Mouse (Mus musculus): ENCODE results near the gene Cenpe.
A peak's percentile ranks its signal among the peaks of the same experiment; 100 is the strongest.

The Cenpe gene

DNA sequence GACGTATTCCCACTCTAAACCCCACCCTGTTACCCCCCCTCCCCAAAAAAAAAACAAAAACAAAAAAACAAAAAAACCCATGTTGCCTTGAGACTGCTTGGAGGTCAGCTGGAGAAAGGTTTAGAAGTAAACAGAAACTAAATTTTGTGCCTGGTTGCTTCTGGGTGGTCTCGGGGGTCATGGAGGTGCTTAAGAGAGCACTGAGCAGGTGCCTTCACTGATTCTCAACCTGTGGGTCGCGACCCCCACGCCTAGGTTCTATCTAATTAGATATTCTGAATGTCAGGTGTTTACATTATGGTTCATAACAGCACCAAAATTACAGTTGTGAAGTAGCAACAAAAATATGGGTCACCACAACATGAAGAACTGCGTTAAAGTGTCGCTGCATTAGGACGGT is 69.4 kb downstream of the Cenpe start:
- DNase-seq = no peak

GRCm38 (mm10) chr3:135285256-135285655 is 72.9 kb downstream of the Cenpe start:
- DNase-seq = no peak

DNA sequence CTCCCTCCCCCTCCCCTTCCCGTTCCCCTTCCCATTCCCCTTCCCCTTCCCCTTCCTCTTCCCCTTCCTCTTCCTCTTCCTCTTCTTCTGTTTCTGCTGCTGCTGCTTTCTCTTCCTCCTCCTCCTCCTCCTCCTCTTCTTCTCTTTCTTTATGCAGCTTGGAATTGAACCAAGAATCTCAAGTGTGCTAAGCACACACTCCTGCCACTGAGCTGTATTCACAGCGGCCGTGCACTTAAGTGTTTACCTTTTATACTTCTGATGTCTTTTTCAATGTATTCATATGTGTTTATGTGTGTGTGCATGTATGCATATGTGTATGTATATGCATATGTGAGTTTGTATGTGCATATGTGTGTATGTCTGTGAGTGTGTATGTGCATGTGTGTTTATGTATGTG is 73.5 kb downstream of the Cenpe start:
- no peak for DNase-seq

DNA sequence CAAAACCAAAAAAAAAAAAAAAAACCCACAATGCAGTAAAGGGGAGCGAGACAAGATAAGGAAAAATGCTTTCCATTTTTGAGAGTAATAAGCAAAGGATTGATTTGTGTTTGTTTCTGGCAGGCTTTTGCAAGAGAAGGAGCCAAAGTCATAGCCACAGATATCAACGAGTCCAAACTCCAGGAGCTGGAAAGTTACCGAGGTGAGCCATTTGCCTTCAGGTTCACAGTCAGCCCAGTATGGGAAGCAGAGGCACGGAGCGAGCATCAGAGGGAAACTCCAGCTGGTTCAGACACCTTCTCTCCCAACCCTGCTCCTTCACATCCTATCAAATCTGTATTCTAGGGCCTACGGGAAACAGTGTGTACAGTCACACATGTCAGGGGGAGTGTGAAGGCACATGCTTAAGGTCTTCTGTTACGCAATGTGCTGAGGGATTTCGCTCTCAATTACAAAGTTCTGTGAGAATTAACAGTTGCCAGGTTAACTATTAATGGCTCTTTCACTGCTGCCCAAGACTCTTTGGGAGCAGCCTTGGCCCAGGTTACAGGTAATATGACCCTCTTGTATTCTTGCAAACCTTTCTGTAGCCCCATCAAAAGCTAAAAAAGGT is 75.9 kb downstream of the Cenpe start:
- DNase-seq = peak; percentile 92

DNA sequence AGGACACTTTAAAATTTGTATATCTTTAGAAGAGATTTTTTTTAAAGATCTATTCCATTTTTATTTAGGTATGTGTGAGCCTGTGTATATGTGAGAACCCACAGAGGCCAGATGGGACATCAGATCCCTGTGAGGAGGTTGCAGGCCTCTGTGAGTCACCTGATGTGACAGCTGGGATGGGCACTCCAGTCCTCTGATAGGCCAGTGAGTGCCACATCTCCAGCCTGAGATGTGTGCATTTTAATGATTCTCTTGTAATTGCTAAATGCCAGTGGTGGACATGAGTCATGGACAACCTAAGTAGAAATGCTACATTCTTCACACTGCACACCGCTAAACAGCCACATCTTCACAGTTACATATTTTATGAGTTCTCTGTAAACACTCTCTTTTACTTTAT is 76.8 kb downstream of the Cenpe start:
- no peak for DNase-seq

- DNase-seq = peak; percentile 57
Measured at GRCm38 (mm10) chr3:135290249-135290894, 78.0 kb downstream of the Cenpe start.

- DNase-seq = no peak
Measured at GRCm38 (mm10) chr3:135293703-135294102, 81.4 kb downstream of the Cenpe start.

GRCm38 (mm10) chr3:135295559-135295958 is 83.2 kb downstream of the Cenpe start:
- no peak for DNase-seq

GRCm38 (mm10) chr3:135298560-135298959 is 86.2 kb downstream of the Cenpe start:
- DNase-seq = no peak

GRCm38 (mm10) chr3:135300081-135300480 is 87.7 kb downstream of the Cenpe start:
- no peak for DNase-seq

DNA sequence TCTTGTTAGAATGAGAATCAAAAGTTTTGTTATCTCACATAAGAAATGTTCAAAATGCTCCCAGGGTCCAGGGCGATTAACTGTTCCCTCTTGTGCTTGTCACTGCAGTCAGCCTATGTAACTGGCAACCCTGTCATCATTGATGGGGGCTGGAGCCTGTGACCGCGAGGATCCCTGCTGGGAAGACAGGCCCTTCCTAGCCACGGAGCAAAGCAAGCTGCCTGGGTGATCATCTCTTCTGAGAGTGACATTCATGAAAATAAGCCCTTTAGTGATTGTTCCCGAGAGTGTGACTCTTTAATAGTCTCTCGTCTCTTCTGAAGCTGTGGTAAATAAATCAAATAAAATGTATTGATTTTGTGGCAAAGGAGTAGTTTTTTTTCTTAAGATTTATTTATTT is 91.7 kb downstream of the Cenpe start:
- DNase-seq = no peak

- no peak for DNase-seq
Measured at GRCm38 (mm10) chr3:135304566-135304965, 92.2 kb downstream of the Cenpe start.

DNA sequence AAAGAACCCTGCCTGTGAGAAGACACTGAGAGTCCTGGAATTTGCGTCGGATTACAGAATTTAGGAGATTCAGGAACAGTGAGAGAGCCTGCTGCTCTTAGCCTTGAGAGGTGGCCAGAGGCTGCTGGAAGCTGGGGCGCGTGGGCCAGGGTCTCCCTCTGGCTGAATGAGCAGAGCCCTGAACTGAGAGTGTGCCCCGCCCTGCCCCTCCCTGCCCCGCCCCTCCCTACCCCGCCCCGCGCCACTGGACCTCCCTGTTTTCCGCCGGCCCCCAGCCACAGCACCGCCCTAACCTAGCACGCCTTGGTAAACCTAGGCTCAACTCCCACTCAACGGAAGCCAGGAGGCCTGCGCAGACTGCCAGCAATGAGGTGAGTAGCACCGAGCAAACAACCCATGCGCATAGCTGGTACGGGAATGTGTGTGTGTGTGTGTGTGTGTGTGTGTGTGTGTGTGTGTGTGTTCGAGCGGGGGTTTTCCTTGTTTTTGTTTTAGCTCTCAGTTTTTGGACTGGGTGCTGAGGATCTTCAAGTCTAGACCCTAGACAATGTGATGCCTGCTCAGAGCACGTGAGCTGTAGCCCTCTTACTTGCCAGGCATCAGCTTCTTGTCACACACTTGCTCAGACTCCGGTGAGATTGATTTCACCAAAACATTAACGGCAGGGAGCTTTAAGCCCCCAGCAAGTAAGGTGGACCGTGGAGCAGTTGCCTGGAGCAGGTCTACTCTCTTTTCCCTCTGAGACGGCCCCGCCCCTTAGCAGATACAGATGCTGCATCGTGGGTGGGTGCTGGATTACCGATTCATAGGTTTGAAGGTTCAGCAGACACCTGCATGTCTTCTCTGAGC is 95.3 kb downstream of the Cenpe start, which contains the start of gene Slc9b2:
Slc9b2 (plus strand) TSS at position 290 of the 849 bp plus-strand sequence.
- no peak for DNase-seq

GRCm38 (mm10) chr3:135312916-135313491 is 100.7 kb downstream of the Cenpe start:
- DNase-seq = no peak

DNA sequence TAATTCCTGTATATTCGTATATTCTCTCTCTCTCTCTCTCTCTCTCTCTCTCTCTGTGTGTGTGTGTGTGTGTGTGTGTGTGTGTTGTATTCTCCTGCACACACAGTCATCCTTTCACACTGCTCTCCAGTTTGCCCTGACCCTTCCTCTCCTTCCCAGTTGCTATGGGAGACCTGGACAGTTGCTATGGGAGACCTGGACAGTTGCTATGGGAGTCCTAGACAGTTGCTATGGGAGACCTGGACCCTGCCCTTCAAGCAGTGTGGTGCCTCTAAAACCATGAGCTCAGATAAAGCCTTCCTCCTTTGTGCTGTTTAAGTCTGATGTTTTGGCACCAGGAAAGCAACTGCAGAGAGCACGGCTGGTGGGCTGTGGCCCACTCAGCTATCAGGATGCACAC is 101.4 kb downstream of the Cenpe start:
- DNase-seq = no peak

DNA sequence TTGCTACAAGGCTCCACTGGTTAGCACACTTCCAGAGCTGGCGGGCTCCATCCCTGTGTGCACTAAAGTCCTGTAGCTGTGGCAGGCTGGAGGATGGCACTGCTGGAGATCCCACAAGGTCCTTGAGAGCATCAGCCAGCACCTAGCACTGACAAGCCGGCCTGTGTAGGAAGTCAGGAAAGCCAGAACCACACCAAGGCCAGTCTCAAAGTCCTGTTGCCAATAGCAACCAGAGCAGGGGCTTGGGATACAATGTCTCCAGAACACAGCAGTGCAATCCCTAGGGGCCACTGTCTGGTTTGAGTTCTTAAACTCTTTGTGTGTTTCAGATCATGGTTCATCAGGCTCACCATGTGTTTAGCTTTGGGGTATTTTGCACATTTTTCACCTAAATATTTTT is 102.5 kb downstream of the Cenpe start:
- no peak for DNase-seq

GRCm38 (mm10) chr3:135315720-135316425 is 103.5 kb downstream of the Cenpe start:
- DNase-seq = no peak

GRCm38 (mm10) chr3:135318331-135318730 is 106.0 kb downstream of the Cenpe start:
- DNase-seq = no peak
